Mouse (Mus musculus) adrenal gland, adult 2 months (tissue): ENCODE measurements around the gene Man2a1. TPM values are rescaled to one million over a fixed set of nuclear protein-coding genes. Genes with fewer than 3 reads are reported as not detected.
A peak's percentile ranks its signal among the peaks of the same experiment; 100 is the strongest.

Source experiments
- DNase-seq: peaks from one replicate; pipeline ENCODE4 v3.0.0; 2021
- polyA plus RNA-seq: library from polyadenylated mRNA; depleted of rRNA; stranded (reverse); fragments of >200 nt; gene quantifications from 2 replicates; pipeline ENCODE4 v1.2.3, GENCODE M21; 2012
- total RNA-seq, 2 experiments: library from RNA; stranded (reverse); gene quantifications; 2 replicates each; pipeline ENCODE4 v1.2.3; 2021

Man2a1 gene
- total and polyA plus RNA-seq, 3 experiments: 22.0 to 175 (median 120) TPM

GRCm38 (mm10) chr17:64628796-64629195 is 28.3 kb downstream of the Man2a1 start:
- DNase-seq: no peak

GRCm38 (mm10) chr17:64629486-64629885 is 28.9 kb downstream of the Man2a1 start:
- no peak for DNase-seq

GRCm38 (mm10) chr17:64630506-64630905 is 30.0 kb downstream of the Man2a1 start:
- no peak for DNase-seq

GRCm38 (mm10) chr17:64637868-64638537 is 37.5 kb downstream of the Man2a1 start:
- no peak for DNase-seq

- no peak for DNase-seq
These were observed 40.8 kb downstream of the Man2a1 start for GRCm38 (mm10) chr17:64641376-64641775.

GRCm38 (mm10) chr17:64643644-64644043 is 43.1 kb downstream of the Man2a1 start:
- DNase-seq: no peak

- DNase-seq: no peak
These were observed 44.5 kb downstream of the Man2a1 start for GRCm38 (mm10) chr17:64644888-64645605.

- no peak for DNase-seq
These were observed 46.9 kb downstream of the Man2a1 start for GRCm38 (mm10) chr17:64647396-64647795.

- DNase-seq: no peak
These were observed 50.2 kb downstream of the Man2a1 start for GRCm38 (mm10) chr17:64650702-64651101.

- no peak for DNase-seq
These were observed 53.1 kb downstream of the Man2a1 start for GRCm38 (mm10) chr17:64653621-64654020.

- no peak for DNase-seq
These were observed 59.1 kb downstream of the Man2a1 start for GRCm38 (mm10) chr17:64659682-64660081.

- no peak for DNase-seq
These were observed 66.0 kb downstream of the Man2a1 start for GRCm38 (mm10) chr17:64666518-64666917.

- peak; percentile 35 for DNase-seq
These were observed 68.0 kb downstream of the Man2a1 start for GRCm38 (mm10) chr17:64668504-64668903.

- DNase-seq: no peak
These were observed 73.9 kb downstream of the Man2a1 start for GRCm38 (mm10) chr17:64674401-64674800.

GRCm38 (mm10) chr17:64674980-64675379 is 74.4 kb downstream of the Man2a1 start:
- DNase-seq: no peak

- DNase-seq: peak; percentile 45
These were observed 76.4 kb downstream of the Man2a1 start for GRCm38 (mm10) chr17:64676735-64677469.

- no peak for DNase-seq
These were observed 80.9 kb downstream of the Man2a1 start for GRCm38 (mm10) chr17:64681461-64681860.

GRCm38 (mm10) chr17:64681927-64682326 is 81.4 kb downstream of the Man2a1 start:
- DNase-seq: peak; percentile 26

- peak; percentile 61 for DNase-seq
These were observed 83.6 kb downstream of the Man2a1 start for GRCm38 (mm10) chr17:64684088-64684487.

- DNase-seq: peak; percentile 63
These were observed 84.8 kb downstream of the Man2a1 start for GRCm38 (mm10) chr17:64685216-64685903.

- DNase-seq: no peak
These were observed 89.1 kb downstream of the Man2a1 start for GRCm38 (mm10) chr17:64689614-64690013.

GRCm38 (mm10) chr17:64697277-64697831 is 96.8 kb downstream of the Man2a1 start:
- DNase-seq: no peak
